Mouse (Mus musculus) thymus, postnatal 4 days (tissue): ENCODE results near the gene Pla2g2c.

Experiments used
- DNase-seq: peaks from one replicate; pipeline ENCODE4 v3.0.0; 2021

The Pla2g2c gene

DNA sequence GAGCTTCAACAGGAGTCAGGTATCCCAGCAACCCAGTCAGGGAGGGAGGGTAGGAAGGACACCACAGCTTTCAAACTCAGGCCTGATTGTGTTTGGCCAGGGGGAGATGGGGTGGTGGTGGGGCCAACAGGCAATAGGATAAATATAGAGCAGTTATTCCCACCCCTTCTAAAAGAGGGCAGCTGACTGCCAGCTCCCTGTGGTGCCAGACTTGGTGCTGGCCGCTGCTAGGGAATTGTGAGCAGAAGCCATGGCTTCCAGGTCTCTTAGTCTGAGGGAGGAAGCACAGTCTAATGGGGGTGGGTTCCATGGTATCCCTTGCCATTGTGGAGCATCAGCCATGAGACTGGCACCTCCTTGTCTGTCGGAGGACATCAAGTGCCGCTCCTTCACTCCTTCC is 29.0 kb downstream of the Pla2g2c start:
- no peak for DNase-seq

DNA sequence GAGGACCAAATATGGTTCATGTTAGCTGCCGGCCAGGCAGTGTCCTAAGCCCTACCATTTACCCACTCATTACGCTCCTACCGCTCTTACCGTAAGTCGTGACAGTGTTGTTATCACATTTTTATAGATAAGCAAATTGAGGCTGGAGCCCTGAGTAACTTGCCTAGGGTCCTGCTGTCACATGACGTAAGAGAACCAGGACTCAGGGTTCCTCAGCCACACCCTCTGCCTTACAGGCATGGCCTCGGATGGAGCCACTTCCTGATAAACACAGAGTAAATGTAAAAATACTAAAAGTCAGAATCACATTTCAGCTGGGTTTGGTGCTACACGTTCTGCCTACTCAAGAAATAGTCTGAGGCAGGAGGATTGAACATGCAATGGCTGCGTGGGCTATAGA is 29.8 kb downstream of the Pla2g2c start:
- DNase-seq, result no peak

DNA sequence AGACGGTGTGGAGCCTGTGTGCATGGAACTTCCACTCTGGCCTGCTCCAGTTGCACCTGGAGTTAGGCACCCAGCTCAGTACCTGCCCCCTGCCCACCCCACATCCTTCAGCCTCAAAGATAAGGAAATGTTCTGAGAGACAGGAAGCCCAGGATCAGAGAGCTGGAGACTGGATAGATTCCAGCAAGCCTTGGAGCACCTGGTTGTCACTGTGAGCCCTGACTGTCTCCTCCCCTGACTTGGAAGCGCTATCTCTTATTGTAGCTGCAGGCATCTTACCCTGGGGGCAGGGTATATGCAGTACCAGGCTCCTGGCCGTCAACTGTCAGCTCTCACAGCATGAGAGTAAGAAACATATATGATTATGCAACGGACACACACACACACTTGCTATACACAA is 30.8 kb downstream of the Pla2g2c start:
- no peak for DNase-seq

DNA sequence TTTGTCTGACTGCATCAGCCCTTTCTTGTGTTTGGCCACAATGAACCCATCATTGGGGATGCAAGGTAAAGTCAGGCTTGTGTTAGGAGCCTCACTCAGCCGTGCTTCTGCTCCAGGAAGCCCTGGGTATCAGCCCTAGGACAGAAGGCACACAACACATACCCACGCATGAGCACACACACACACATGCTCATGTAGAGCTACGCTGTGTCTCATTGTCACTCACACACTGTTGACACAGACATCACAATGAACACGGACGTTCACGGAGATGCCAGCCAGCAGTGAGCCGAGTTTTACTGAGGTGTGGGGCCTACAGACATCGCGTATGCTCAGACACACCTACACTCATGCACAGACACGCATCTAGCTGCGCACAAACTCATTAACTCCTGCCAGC is 31.4 kb downstream of the Pla2g2c start:
- no peak for DNase-seq

DNA sequence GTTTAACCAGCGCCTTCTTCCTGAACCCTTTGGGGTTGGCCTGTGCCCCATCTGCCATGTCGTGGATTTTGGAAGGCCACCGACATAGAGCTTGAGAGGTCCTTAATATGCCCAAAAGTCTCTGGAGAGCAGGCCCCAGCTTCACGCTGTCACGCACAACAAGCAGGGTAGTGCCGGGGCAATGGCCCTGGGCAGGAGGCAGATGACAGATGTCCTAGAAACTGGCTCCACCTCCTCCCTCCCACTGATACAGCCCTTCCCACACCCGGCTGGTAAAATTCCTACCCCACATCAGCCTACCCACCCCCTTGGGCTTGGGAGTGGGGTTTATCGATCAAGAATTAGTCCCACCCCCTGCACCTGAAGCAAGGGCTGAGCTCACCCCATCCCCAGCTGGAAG is 32.8 kb downstream of the Pla2g2c start, which contains the start of gene Pla2g2f:
Pla2g2f (minus strand) TSS at position 211 of the 400 bp plus-strand sequence.
- DNase-seq, result no peak

DNA sequence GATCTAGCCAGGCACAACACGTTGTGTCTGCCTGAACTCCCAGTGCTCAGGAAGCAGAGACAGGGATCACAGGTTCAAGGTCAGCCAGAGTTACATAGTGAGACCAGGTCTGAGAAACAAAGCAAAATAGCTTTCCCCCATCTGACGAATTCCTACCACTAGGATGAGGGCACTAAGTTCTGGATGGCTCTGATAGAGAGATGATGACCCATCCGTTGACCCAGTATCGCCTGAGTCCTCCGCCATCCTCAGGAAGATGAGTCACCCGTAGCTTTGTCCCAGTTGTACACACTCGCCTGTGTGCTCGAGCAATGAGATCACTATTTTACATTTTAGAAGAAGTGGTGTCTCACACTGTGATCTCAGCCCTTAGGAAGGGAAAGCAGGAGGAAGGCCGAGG is 37.7 kb downstream of the Pla2g2c start:
- DNase-seq, result no peak

DNA sequence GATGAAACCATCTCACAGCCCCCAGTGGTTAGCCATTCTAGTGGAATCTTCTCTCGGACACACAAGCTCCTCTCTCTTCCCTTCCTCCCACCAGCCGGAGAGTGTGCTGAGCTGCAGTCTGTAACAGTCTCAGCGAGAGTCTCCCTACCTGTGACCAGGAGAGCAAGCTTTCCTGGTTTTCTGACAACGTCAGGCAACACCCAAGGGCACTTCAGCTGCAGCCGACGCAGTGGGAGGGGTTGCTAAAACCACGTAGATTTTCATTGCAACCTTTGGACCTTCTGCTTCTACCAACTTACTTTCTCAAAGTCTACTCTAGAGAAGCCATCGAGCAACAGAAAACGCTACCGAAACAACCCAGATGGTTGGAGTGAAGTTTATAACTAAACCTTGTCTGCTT is 47.4 kb downstream of the Pla2g2c start:
- DNase-seq, result no peak

DNA sequence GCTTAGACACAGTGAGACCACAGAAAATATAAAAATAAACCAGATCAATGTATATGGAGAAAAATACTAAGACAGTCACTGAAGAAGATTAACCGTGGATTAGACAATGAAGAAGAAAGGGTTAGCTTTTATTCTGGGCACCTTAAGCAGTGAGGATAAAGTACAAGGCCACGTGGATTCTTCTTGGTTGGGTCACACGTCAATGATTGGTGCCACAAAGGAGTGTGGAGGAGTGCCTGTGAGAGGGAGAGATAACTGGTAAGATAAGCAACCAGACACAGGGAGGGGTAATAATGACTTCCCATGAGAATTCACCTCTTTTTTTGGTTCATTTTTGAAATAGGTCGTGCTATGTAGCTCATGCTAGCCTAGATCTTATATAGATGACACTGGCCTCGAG is 47.8 kb downstream of the Pla2g2c start:
- DNase-seq, result no peak

DNA sequence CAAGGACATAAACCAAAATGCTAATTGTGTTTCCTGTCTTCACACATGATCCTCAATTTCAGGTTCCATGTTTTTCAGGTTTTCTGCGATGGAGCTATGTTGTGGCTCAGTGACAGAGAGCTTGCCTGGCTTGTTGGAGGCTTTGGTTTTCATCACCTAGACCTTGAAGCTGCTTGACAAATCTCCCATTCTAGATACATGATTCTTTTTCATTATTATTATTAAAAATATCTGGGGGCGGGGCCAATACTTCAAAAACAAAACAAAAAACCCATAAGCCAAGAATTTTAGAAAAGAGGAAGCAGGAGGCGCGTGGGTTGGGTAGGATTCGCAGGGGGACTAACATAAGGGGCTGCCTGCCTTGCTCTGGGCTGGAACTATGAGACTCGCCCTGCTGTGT is 50.8 kb downstream of the Pla2g2c start, which contains the start of gene Pla2g2d:
Pla2g2d (plus strand) TSS at position 301 of the 400 bp plus-strand sequence.
- DNase-seq, result no peak

DNA sequence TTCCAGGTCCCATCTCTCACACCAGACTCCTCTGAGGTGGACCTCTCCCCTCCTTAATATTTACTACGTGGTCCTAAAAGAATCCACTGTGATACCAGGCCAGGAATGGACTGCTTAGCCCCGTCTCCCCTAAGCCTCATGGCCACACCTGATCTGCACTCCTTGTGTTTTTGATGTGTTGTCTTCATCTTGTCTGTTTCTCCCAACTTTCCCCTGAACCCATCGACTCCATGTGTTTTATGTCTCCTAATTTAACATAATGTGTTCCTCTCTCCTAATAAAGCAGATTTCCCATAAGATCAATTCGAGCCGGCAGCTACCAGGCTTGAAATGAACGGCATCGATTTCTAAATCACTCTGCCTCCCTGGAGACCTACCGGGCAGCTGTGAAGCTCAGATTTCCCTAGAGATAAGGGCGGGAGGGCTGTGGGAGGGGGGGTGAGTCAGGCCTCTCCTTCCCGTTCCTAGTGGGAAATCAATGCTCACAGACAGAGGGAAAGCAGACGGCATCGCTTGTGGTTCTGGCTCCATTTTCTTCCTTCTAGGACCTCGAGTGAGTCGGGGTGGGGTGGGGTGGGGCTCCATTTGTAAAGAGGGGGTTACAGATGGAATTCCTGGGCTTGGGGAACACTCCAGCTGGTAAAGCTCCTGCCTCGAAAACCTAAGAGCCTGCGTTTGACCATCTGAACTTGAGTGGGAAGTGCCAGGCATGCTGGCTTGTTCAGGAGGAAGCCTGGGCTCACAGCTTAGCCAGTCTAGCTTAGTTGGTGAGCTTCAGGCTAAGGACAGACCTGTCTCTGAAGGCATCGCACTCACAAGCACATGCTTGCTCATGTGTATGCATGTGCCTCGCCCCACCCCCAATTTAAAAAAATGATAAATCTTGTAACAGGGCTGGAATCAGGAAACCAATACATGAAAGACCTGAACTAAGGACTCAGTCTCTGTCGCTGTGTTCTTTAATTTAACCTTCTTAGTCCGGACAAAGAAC is 53.1 kb downstream of the Pla2g2c start:
- DNase-seq, result no peak

DNA sequence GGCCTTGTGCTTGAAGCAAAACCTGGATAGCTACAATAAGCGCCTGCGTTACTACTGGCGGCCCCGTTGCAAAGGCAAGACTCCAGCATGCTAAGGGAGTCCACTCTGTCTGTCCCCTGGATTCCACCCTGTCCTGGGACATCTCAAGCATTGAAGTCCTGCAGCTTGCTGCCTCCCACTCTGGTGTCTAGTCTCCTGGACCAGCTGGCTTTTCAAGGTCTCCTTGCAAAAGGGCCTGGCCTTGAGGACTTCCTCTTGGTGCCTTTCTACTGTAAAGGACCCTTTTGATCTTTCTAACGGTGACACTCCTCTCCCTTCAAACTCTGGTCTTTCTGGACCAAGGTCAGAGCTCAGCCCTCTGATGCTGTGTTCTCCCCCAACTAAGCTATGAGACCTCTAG is 55.7 kb downstream of the Pla2g2c start:
- no peak for DNase-seq

DNA sequence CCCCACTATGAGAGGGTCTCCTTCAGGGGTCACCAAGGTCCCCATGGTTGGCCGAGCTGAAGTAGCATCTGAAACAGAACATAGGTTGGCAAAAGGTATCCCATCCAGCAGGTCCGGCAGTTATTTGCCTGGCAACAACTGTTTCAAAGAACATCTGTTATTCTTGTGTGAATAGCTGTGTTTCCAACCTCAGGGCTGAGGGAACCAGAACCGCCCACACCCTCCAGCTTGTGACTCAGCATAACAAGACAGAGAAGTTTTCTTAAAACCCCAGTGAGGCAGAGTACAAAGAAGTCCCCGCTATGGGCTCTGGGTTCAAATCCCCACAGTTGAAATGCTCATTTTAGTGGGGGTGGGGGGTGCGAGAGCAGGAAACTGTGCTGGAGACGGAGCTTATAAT is 57.5 kb downstream of the Pla2g2c start:
- no peak for DNase-seq

DNA sequence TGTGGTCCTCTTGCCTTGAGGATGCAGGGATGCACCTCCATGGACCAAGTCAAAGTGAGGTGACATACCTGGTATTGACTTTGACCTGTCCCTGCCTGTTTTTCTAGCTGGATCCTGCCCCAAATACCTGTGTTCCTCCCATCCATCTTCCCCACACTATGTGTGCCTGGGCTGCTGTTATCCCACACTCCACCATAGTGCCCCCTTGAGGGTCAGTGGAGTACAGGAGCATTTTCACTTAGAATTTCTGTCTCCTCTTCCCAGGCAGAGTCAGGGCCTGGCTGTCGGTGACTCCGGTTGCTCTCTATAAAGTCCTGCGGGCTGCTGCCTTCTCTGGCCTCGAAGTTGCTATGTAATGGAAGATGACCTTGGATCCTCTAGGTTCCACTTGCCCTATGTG is 61.1 kb downstream of the Pla2g2c start:
- DNase-seq, result peak; percentile 14

DNA sequence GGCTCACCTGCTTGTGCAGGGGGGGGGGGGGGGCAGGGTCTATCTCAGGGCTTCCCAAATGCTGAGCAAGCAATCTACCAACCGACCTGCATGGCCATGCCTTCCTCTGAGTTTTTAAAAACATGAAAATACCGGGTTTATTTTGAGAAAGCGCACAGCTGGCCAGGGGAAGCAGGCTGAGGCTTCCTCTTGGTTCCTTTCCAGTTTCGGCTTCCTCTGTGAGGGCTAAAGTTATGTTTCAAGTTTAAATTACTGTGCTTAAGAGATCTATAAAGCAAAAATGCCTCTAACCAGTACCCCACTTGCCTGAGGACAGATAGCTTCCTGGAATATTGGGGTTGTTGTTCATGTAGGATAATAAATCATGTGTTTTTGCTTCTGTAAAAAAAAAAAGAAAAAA is 61.5 kb downstream of the Pla2g2c start:
- no peak for DNase-seq

DNA sequence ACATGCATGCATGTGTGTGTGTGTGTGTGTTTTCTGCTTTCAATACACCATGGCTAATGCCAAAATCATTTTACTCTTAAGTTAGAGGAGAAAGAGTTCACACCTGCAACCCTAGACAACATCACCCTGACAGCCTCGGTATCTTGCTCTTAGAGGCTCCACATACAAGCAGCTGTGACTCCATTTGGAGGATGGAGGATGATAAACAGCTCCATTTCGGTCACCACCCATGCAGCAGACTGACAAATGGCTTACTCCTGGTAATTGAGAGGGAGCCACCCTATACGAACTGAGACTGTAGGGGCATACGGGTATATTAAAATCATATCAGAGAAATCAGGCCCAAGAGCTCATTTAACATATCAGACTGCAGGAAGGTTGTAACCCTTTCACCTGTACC is 63.8 kb downstream of the Pla2g2c start:
- DNase-seq, result no peak

DNA sequence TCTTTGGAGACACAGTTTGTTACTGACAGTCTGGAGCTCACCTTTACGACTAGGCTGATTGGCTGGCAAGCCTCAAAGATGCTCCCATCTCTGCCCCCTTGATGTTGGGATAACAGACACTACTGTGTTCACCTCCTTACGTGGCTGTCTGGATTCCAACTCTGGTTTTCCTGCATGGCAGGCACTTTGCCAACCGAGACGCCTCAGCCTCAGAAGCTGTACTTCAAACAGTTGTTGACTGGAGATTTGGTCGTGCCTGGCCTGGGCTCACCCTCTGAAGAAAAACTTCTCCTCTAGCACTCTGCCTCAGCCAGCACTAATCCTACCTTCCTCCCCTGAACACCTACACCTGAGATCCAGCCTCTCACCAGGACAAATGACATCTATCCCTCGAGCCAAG is 66.9 kb downstream of the Pla2g2c start:
- no peak for DNase-seq

DNA sequence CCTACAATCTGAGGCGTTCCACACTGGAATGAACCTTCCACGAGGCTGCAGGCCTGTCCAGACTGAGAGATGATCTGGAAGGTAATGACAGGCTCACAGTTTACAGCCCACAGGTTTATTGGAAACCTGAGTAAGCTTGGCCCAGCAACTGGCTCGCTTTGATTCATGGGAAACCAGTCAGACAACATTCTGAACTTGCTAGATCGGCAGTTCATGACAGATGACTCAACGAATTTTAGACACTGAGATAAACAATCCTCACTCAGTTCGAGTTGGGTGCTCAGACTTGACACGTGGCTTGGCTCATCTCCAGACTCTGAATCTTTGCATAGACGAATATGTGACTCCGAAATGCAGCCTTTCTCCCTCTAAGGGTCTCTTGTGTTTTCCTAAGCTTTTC is 68.0 kb downstream of the Pla2g2c start:
- no peak for DNase-seq

DNA sequence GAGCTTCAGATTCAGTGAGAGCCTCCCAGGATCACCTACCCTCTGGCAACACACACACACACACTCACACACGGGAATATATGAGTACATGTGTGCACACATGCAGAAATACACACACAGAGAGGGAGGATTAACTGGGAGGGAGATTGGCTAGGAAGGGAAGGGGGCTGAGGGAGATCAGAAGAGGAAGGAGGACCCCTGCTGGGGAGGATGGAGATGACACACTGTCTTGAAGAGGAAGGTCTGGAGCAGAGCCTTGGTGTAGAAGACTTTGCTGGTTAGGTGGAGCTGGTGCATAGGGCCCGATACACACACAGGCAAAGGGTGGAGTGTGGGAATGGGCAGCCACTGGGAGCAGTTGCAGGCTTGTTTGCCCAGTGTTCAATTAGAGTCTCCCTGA is 68.7 kb downstream of the Pla2g2c start:
- peak; percentile 67 for DNase-seq

DNA sequence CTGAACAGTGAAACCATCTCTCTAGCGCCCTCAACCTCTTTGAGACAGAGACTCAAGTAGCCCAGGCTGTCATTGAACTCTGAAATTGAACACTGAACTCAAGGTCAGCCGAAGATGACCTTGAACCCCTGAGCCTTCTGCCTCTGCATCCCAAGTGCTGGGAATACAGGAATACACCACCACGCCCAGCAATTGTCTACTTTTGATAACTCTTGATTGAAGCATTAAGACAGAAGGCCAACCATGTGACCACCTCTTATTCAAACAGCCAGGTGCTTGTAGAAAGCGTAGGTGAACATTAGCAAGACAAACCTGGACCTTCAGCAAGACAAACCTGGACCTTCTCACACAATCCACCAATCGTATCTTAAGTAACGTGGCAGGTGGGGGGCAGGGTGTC is 69.8 kb downstream of the Pla2g2c start:
- no peak for DNase-seq
